Mouse (Mus musculus): Measurements from ENCODE around the gene Uba6.

DNA sequence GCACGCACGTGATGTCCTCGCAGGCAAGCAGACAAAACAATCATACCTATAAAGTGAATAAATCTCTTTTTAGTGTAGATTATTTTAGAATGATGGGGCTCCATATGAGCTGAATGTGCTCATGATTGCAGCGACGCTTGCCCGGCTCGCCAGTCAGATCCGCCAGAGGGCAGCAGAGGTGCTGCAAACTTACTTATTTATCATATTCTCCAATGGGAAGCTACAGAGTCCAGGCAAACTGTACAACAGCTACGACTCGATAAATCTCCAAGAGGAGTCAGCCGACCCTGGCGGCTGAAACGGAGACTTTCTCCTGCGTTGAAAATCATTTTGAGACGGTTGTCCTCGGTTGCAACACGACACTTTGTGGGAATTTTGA, 106.1 kb downstream of the Uba6 start:
- TF ChIP-seq CTCF (IDR thresholded peaks at IDR 0.05; ENCODE audit: low read depth, low read length), result peak; percentile 65
- no peak for TF ChIP-seq GATA1 (IDR thresholded peaks at IDR 0.05; ENCODE audit: borderline replicate concordance, low read length)
